Mouse (Mus musculus) 3T3-L1 (cell line): ENCODE data around the gene Slc17a4.

Source experiments
- DNase-seq: peaks from one replicate; pipeline ENCODE4 v3.0.0-alpha.2; 2015; ENCODE audit warnings: low read depth, low spot score

The Slc17a4 gene

DNA sequence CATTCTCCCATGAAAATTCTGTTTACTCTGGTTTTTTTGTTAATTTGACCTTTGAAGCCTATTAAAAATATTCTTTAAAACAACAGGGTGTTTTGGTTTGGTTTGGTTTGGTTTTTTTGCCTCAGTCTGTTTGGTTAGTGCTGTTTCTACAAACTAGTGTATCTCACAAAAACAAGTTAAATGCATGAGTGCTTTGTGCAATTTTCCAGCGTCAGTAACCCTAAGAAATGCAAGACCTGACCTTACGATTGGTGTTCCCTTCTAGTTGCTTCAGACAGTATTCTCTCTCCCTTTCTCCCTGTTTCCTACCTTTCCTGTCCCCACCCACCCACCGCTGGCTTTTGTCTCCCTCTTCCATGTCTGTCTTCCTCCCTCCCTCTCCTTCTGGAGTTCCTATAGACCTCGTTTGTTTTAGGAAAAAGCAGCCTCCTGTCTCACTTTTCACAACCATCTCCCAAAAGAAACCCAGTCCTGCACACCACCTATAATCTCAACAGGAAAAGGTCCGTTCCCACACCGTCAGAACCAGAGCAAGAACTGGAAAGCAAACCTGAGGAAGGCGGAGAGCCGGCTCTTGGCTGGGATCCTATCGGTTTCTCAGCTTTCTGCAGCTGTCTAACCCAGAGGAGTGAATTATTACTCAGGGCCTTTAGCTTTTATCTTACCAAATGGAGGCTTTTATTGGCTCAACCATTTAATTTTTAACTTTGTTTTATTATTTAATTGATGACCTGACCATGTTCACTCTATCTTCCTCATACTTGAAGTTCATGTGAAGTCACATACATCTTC lies at the start of gene Slc17a4:
Slc17a4 (minus strand) TSS at position 634 of the 792 bp plus-strand sequence.
- DNase-seq = no peak

DNA sequence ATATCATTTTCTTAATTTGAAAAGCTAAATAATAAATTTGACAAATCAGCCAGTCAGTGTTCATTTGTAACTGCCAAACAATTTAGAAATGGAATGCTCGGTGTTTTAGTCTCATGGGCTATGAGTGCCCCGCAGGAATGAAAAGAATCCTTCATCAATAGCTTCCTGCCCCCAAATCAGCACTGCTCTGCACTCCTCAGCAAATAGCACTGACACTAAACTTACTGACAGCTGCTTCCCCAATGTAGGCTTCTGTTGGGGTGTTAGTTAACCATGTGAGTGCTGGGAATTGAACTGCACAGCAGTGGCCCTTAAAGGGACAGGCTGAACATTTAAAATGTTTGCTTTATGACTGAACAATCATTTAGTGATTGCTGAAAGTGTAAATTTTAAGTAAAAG lies 45.0 kb upstream of the Slc17a4 start:
- no peak for DNase-seq

DNA sequence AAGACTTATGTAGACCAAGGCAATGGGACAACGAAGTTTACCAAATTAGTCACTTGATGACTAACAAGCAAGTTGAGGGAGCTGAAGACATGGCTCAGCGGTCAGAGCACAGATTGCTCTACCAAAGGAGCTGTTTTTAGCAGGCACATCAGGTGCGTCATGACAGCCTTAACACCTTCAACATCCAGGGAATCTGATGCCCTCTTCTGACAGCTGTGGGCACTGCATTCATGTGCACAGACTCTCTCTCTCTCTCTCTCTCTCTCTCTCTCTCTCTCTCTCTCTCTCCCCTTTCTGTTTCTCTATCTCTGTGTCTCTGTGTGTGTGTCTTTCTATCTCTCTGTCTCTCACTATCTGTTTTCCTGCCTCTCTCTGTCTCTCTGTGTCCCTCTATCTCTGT lies 36.1 kb upstream of the Slc17a4 start:
- DNase-seq = no peak

DNA sequence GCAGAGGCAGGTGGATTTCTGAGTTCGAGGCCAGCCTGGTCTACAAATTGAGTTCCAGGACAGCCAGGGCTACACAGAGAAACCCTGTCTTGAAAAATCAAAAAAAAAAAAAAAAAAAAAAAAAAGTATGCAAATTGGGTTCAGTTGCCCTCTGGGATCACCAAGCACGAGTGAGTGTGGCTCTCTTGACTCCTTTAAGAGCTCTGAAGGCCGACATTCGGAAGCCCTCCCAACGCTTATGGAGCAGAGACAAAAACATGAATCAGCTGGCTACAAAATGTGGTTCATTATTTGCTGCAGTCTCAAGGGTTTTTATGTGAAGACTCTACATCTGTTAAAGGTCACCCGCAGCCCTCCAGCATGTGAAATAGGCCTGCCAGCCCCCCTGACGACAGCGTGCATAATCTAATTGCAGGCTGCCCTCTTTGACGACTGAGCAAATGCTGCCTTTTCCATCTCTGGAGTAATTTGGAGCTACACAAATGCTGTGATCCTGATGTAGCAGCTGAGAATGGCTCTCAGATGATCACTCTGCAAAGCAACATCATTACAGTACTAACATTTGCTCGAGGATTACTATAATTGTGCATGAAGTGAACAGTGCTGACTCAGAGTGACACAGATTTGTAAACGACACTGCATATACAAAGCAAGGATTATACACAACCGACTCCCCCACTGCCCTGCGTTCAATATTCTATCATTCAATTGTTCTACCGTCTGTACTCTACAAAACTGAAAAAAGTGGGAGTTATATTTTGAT lies 34.9 kb upstream of the Slc17a4 start:
- DNase-seq = no peak

DNA sequence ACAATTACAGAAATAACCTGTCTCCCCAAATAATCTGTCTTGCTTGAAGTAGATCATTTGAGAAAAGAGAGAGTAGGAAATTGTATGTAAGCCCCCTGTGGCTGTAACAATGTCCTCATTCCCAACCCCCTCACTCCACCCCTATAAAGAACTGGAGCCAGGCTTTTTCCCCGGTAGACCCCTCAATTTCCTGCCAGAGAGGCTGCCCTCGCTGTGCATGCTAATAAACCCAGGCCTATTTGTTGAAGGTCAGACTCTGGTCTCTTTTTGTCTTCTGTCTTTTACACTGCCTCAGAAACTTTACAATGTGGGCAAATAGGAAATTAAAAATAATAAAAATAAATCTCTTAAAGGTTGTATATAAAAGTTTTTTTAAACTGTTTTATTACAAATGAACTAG lies 31.4 kb upstream of the Slc17a4 start:
- no peak for DNase-seq

DNA sequence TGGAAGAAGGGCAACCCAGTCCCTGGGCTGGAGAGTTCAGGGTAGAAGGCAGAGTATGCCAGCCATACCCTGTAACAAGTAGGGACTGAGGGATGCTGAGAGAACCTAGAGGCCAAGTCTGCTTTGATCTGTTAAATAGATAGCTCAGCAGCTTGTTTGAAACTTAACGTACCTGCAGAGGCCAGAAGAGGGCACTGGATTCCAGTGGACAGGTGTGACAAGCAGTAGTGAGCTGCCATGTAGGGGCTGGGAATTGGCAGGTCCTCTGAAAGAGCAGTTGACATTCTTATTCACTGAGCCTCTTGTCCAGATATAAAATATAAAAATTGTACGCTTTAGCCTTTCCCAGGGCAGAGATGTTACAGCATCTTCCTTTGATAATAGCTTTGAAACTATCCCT lies 28.1 kb upstream of the Slc17a4 start:
- no peak for DNase-seq

DNA sequence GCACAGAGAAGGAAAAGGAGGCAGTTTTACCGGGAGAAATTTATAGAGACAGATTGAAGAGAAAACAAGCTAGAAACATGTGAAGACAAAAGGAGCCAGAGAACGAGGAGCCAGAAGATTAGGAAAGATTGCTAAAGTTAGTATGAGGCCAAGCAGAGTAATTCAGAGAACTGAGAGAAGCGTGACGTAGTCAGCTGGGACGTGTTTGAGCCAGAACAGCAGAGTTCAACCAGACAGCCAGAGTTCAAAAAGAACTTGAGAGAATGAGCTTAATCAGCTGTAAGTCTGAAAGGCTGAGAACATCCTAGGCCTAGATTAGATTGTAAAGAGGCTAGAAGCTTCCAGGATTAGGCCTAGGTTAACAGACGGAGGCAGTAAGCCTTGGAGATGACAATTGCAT lies 25.5 kb upstream of the Slc17a4 start:
- DNase-seq = no peak

DNA sequence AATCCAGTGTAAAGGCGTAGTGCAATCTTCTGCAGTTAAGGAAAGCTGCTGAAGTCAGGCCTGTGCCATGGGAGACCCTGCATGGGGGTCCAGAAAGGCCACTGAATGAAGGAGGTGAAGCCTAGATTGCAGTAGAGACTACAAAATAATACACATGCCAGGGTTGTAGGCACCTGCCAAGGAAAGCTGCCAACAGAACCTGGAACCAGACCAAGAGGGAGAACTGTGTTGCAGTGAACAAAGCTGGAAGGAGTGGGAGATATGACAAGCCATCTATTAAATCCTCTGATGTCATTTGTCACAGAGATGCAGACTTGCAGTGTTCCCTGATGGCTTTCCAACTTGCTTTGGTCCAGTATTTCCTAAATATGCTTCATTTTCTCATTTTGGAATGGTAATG lies 23.9 kb upstream of the Slc17a4 start:
- DNase-seq = no peak

DNA sequence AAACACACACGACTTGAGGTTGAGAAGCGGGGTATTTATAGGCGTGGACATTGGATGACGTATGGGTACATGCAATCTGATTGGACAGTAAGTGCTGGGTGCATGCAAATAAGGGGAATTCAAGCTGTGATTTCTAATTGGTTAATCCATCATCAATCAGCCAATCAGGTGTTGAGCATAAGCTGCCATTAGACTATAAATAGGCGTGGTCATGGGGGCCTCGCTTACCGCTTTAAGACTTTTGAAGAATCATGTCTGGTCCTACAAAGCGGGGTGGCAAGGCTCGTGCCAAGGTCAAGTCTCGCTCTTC lies 19.4 kb upstream of the Slc17a4 start, which contains the start of gene Hist1h2aa:
Hist1h2aa (plus strand) TSS at position 252 of the 310 bp plus-strand sequence.
- no peak for DNase-seq

DNA sequence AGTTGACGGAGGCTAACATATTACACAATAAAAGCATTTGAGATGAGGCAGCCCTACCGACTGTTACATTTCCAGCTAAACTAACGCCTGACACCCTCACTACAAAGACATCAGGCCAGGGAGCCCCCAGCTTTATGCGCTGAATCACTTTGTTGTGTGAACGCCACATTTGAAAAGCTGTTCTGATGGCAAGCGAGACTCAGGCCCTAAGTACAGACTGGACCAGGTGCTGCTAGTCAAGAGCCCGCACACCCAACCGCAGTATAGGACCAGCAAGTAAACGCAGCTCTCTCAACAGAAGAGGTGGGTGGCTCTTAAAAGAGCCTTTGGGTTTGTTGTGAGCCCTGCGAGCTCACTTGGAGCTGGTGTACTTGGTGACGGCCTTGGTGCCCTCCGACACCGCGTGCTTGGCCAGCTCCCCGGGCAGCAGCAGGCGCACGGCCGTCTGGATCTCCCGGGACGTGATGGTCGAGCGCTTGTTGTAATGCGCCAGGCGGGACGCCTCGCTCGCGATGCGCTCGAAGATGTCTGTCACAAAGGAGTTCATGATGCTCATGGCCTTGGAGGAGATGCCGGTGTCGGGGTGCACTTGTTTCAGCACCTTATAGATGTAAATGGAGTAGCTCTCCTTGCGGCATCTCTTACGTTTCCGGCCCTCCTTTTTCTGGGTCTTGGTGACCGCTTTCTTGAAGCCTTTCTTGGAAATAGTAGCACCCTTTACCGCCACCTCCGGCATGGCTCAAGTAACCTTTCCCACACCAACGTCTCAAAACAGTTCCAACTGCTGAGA lies 18.8 kb upstream of the Slc17a4 start, which contains the start of gene Hist1h2ba:
Hist1h2ba (minus strand) TSS at position 736 of the 790 bp plus-strand sequence.
- no peak for DNase-seq

DNA sequence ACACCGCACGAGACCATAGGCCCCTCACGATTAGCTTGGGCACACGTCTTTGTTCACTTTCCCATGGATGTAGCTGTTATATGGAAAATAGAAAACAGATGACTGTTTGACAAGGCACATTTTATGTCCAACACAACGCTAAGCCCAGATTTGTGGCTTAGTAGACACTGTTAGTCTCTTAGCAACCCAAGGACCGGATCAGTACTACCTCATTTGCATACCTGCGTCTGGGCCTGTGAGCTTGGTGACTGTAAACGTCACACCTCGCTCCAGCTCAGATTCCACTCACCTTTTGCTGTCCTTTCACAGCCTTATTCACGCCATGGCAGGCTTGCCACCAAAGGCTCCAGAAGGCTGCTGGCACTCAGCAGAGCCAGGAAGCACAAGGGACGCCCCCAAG lies 16.1 kb upstream of the Slc17a4 start:
- no peak for DNase-seq

DNA sequence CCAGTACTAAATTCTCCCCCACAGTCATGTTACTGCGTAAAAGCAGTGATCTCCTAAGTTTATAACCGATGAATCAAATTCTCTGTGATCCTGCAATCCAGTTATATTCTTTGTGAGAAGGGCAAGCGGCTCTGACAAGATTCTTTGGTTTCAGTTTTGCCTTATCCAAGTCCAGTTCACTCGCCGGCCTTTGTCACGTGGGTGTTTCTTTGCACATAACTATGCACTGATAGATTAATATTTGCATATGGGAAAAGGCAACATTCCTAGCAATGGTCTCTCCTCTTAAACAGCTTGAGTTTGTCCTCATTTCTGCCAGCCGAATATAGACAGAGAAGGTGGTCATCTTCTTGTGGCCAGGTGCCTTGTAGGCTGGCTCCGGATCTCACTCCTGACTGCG lies 15.7 kb upstream of the Slc17a4 start:
- DNase-seq = no peak

DNA sequence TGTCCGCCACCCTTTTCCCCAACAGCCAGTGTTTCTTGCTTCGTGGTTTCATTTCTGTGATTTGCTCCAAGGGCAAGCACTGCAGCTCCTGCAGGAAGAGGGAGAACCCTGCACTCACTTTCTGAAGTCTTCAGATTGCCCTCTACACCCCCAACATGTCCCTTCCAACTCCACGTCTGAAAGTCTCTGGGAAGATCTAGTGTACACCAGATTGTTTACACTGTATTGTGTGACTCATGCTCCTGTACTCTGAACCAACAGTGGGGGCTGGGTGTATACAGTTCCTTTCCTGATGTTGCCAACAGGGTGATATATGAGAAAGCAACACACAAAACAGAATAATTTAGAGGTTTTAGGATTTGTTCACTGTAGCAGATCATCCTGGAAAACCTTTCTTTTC lies 13.8 kb upstream of the Slc17a4 start:
- DNase-seq = peak; percentile 75

DNA sequence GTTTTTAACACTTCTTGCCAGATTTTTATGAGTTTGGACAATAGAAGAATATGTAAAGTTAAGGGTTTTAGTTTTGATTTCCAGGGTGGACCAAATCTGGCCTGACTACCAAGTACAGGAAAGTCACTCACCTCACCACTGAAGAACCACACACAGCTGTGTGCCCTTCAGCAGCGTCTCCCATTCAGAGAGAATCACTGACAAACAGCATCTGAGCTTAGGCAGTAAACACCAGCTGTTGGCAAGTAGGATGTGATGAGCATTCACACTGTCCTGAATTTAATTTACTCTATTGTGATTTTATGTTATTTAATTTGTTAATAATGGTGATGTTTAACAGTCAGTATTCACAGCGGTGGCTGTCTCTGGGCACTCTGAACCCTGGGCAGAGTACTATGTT lies 11.0 kb upstream of the Slc17a4 start:
- no peak for DNase-seq

DNA sequence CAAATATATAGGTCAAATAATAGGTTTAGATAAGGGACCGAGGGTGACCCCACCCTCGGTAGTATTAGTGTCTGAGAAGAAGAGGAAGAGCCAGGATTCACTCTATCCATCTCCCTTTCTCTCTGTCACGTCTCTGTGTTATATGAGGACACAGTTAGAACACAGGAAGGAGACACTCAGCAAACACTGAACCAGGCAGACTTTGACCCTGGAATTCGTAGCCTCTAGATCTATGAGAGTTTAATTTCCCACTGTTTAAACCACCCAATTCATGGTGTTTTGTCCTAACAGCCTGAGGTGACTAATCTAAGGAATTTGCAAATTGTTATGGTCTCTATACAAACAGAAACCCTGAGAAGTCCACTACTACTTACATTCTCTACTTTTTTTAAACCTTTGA lies 2.9 kb upstream of the Slc17a4 start:
- DNase-seq = no peak

DNA sequence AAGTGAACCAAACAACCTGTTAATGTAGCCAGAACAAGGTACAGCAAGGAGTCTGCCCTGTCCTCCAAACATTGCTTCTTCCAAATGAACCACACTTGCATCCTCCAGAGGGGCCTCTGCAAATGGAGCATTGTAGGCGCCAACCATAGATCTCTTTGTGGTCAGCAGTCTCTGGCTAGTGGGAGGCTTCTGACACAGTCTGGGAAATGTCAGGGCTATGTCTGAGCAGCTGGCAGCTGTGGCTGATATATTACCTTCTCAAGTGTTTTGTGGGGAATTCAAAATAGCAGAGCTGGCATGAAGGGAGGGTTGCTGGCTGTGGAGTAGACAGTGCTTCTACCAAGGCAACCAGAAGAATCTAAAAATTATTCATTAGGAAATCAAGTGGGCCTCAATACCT lies 1.3 kb upstream of the Slc17a4 start:
- no peak for DNase-seq

DNA sequence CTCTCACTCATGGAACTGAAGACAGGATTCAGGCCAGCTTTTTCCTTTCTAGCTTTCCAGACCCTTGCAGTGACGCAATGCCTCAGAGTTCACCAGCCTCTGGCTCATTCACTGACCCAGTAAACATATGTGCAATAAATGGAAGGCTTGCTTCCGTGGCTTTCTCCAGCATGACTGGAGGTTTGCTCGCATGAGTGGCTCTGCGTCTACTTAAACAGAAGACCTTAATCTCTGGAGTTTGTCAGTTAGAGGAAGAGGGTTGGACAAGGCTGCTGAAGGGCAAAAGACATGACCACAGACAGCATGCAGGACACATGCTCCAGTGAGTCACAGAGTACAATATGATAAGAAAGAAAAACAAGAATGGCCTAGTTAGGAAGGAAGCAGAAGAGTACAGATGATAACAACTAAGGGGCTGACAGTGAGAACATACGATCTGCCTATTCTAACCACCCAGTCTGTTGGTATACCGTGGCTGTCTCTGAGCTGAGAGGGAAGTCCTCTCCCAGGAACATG lies 960 bp downstream of the Slc17a4 start:
- no peak for DNase-seq

DNA sequence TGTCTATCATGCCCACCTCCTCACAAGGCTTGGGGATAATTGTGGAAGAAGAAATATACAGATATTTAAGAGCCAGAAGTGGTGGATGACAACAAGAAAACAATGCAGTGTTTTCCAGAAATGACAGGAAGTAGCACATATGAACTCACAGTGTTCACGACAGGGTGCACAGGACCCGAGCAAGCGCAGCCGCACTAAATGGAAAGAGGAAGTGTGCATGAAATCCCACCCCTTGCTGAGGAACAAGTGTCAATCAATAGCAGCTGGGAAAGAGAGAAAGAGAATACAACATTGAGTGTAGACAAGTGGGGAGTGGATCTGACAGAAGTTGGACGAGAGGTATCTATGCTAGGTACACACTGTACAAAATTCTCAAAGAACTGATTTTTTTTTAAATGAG lies 3.5 kb downstream of the Slc17a4 start:
- no peak for DNase-seq

DNA sequence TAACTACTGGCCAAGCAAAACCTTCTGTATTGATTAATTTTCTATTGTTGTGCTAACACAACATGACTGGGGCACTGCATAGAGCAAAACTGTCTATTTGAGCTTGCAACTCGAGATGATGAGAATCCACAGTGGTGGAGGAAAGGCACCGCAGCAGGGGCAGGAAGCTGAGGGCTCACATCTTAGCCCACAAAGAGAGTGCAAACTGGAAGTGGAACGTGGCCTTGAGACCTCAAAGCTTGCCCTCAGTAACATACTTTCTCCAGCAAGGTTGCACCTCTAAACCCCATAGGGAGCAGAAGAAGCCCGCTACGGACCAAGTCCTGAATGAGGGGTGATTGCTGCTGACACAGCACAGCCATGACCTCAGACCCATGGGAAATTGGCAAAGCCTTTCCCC lies 4.7 kb downstream of the Slc17a4 start:
- no peak for DNase-seq

DNA sequence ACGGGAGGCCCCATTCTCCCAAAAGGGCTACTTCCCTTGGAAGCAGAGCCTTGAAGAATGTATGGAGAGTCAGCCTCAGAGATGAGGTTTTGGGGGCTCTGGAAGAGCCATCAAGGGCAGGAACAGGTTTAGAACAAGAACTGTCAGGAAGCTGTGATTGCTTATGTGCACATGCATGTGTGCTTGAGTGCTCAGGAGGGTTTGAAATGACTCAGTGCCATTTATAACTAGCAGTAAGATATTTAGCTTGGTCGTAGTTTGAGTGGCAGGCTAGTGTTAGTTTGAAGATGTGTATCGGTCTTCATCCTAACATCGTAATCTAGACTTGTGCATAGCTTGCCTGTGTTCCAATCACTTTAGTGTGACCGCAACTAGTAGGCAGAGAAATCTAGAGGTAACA lies 7.9 kb downstream of the Slc17a4 start:
- DNase-seq = no peak

DNA sequence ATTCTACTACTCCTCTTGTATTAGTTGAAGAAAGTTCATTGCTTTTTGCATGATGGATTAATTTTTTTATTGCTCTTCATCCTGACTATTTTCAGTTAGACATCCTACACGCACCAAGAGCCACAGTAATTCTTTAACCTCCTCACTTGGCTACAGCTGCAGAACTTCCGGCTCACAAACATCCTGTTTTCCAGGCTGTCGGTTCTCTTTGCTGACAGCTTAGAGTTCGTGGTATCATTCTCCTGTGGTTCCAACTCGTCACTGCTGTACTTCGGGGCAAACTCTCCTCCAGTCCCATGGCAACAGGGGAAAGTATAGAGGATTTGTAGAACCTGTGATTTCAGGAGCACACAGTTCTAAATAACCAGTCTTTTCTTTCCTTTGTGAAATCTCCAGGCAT lies 16.6 kb downstream of the Slc17a4 start:
- DNase-seq = no peak

DNA sequence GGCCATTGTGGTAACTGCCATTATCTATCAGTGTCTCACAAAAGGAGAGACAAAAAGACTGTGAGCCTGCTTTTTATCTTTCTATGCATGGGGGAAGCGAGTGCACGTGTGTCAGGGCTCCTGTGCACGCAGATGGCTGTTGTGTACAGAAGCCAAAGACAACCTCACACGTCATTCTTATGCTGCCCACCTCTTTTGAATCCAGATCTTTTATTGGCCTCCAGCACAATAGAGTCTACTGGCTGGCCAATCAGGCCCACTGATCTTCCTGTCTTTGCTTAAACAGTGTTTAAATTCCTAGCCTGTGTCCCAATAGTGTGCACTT lies 21.6 kb downstream of the Slc17a4 start:
- DNase-seq = no peak
